Mouse (Mus musculus) intestine, embryonic 16.5 days (tissue): ENCODE measurements around the gene Entpd2. TPM values are rescaled to one million over a fixed set of nuclear protein-coding genes. Genes with fewer than 3 reads are reported as not detected.
A peak's percentile ranks its signal among the peaks of the same experiment; 100 is the strongest.
"Not testable (repeated sequence)": the region's sequence is repeated elsewhere in the genome, so short reads cannot be mapped to it uniquely, and the experiment has no call there.

Experiments used
- ATAC-seq: fragments of 200-750 bp; cut with Nextera tagmentation; 2 replicates; pipeline ENCODE4 v1.8.0; 2017; ENCODE audit warnings: moderate TSS enrichment, moderate library complexity
- H3K27ac ChIP-seq: fragments of 300-500 bp; sonication (generic); 2 replicates; pipeline ENCODE4 v1.5.1; 2014; ENCODE audit warnings: mild to moderate bottlenecking, low read length
- H3K27me3 ChIP-seq: fragments of 300-500 bp; sonication (generic); replicated peaks from 2 replicates; pipeline ENCODE4 v1.6.1; 2014; ENCODE audit warnings: low read length, control low read depth, mixed read lengths; ENCODE audit not compliant: control insufficient read depth, insufficient read depth
- H3K36me3 ChIP-seq: fragments of 300-500 bp; sonication (generic); 2 replicates; pipeline ENCODE4 v1.6.1; 2014; ENCODE audit warnings: low read length, control low read depth; ENCODE audit not compliant: control insufficient read depth, insufficient read depth
- H3K4me1 ChIP-seq: fragments of 300-500 bp; sonication (generic); 2 replicates; pipeline ENCODE4 v1.6.1; 2014; ENCODE audit warnings: low read length, control low read depth, mixed read lengths; ENCODE audit not compliant: control insufficient read depth, insufficient read depth
- H3K4me2 ChIP-seq: fragments of 300-500 bp; sonication (generic); 2 replicates; pipeline ENCODE4 v1.6.1; 2014; ENCODE audit warnings: low read depth, low read length, control low read depth
- H3K4me3 ChIP-seq: fragments of 300-500 bp; sonication (generic); 2 replicates; pipeline ENCODE4 v1.5.1; 2014; ENCODE audit warnings: mild to moderate bottlenecking, low read length
- H3K9ac ChIP-seq: fragments of 300-500 bp; sonication (generic); 2 replicates; pipeline ENCODE4 v1.6.1; 2014; ENCODE audit warnings: low read depth, low read length
- H3K9me3 ChIP-seq: fragments of 300-500 bp; sonication (generic); 2 replicates; pipeline ENCODE4 v1.6.1; 2016; ENCODE audit warnings: low read length, control low read depth; ENCODE audit not compliant: control insufficient read depth
- WGBS: fragments of 180-500 bp; shearing (Covaris S2); extraction: QIAGEN DNeasy Blood & Tissue Kit; methylation state at CpG from one replicate; pipeline ENCODE4 v1.1.7; 2014; 5-methylcytosine and 5-hydroxymethylcytosine counted together
- polyA plus RNA-seq: library from polyadenylated mRNA; unstranded; fragments of >200 nt; fragmentation: Nextera tagmentation; extraction: Ambion mirVana; gene quantifications from 2 replicates; pipeline ENCODE4 v1.2.1, GENCODE M21; 2015

The Entpd2 gene
- polyA plus RNA-seq, 1 experiment from 2014 or later, result 23.7 TPM

DNA sequence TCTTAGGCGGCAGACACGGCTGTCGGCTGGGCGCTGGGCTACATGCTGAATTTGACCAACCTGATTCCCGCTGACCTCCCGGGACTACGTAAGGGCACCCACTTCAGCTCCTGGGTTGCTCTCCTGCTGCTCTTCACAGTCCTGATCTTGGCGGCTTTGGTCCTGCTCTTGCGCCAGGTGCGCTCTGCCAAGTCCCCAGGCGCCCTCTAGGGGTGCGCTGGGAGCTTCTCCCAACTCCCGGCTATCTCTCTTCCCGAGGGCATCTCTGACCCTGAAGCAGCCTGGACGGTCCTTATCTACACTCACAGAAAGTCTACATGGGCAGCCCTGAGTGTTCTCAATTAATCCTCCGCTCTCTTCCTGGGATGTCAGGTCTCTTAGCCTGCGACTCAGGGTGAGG, 5.1 kb downstream of the Entpd2 start:
- peaks cover 35% of the 10 kb centered on the region; the same call in 1 of the 2 replicates for H3K27me3 ChIP-seq
- 5% methylated on average over 17 of the region's 17 CpGs for WGBS
- no peak overlapping the region for H3K9ac ChIP-seq
- H3K9me3 ChIP-seq, result no peaks in the 10 kb centered on the region
- no peaks in the 10 kb centered on the region for H3K36me3 ChIP-seq
- H3K4me2 ChIP-seq, result peak overlapping the region; percentile 39
- ATAC-seq, result no peak
- no peak overlapping the region for H3K27ac ChIP-seq
- peaks cover 15% of the 10 kb centered on the region; the same call in 1 of the 2 replicates for H3K4me1 ChIP-seq
- peak overlapping the region; percentile 10; the same call in 1 of the 2 replicates for H3K4me3 ChIP-seq

DNA sequence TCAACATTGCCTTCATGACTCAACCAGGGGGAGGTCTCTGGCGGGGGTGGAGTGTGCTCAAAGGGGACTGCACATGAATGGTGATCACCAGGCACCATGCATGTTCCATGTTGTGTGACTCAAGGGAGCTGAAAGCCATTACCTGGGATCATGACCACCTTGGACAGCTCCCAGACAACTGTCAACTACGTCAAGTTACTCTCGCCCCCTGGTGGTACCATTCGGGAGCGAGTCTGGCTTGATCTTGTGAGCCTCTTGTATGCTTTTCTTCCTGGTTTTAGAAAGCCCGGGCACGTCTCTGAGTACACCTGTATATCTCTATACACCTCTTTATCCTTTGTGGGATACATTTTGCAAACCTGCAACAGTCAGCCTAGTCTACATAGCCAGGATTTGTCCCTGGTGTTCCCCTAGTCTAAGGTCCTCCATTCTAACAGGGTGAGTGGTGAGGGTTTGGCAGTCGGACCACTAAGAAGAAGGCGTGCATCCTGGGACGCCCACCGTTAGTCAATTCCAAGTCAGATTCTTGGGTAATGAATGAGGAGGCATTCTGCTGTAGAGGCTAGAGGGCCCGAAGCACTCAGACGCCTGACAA, 6.8 kb downstream of the Entpd2 start:
- Histone ChIP-seq H3K4me3 (peak overlapping the region; percentile 69), H3K27ac (no peak overlapping the region), H3K27me3 (peaks cover 26% of the 10 kb centered on the region; the same call in 1 of the 2 replicates), H3K9ac (peak overlapping the region; percentile 69), H3K4me2 (peak overlapping the region; percentile 83), H3K4me1 (peaks cover 10% of the 10 kb centered on the region; the same call in 1 of the 2 replicates), H3K36me3 (no peaks in the 10 kb centered on the region), H3K9me3 (no peaks in the 10 kb centered on the region)
- WGBS, result 0% methylated on average over 13 of the region's 13 CpGs
- peak; percentile 54 for ATAC-seq

DNA sequence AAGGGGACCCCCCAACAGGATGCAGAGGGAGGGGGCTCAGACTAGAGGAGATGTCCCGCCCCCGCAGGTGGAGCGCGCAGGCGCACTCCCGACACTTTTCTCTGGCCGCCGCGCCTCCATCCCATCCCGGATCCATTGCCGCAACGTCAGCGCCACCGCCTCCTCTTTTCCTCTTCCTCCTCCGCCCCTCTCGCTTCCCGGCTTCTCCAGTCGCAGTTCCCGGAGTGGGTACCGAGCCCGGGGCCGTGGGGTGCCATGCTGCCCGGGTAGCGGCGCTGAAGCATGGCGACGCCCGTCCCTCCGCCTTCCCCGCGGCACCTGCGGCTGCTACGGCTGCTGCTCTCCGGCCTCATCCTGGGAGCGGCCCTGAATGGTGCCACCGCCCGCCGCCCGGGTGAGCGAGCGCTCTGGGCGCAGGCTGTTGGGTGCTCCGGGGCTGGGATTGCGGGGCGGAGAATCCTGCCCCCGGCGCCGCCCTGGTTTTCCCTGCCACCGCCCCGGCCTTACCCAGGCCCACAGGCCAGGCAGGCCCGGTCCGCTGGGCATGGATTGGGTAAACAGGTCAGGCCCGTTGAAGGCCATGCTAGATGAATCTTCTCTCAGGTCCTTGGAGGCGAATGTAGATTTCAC, 7.4 kb downstream of the Entpd2 start:
- WGBS, result under 1% methylated on average over 54 of the region's 54 CpGs
- Histone ChIP-seq H3K27me3 (peaks cover 24% of the 10 kb centered on the region; the same call in 1 of the 2 replicates), H3K27ac (peak overlapping the region; percentile 63; the same call in 1 of the 2 replicates), H3K4me3 (peak overlapping the region; percentile 69), H3K36me3 (no peaks in the 10 kb centered on the region), H3K4me1 (peaks cover 10% of the 10 kb centered on the region; the same call in 1 of the 2 replicates), H3K9ac (peak overlapping the region; percentile 69), H3K9me3 (no peaks in the 10 kb centered on the region), H3K4me2 (peak overlapping the region; percentile 83)
- ATAC-seq, result peak; percentile 76

DNA sequence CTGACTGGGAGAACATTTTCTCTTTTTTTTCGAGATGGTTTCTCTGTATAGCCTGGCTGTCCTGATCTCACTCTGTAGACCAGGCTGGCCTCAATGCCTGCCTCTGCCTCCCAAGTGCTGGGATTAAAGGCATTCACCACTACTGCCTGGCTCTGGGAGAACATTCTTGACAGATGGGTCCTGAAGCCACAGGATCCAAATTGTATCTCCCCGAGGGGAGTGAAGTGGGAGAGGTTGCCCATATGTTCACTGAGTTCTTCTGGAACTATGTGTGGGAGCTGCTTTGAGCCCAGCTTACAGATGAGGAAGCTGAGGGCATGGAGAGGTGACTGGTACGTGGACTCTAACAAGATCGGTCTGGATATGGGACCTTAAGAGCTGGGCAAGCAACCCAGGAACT, 8.3 kb downstream of the Entpd2 start:
- peaks cover 10% of the 10 kb centered on the region; the same call in 1 of the 2 replicates for H3K4me1 ChIP-seq
- H3K27me3 ChIP-seq, result peaks cover 24% of the 10 kb centered on the region; the same call in 1 of the 2 replicates
- H3K27ac ChIP-seq, result no peak overlapping the region
- no peak overlapping the region for H3K4me2 ChIP-seq
- 88% methylated on average over 4 of the region's 4 CpGs for WGBS
- H3K4me3 ChIP-seq, result no peak overlapping the region
- no peaks in the 10 kb centered on the region for H3K9me3 ChIP-seq
- ATAC-seq, result no peak
- no peak overlapping the region; the same call in 1 of the 2 replicates for H3K9ac ChIP-seq
- H3K36me3 ChIP-seq, result no peaks in the 10 kb centered on the region

DNA sequence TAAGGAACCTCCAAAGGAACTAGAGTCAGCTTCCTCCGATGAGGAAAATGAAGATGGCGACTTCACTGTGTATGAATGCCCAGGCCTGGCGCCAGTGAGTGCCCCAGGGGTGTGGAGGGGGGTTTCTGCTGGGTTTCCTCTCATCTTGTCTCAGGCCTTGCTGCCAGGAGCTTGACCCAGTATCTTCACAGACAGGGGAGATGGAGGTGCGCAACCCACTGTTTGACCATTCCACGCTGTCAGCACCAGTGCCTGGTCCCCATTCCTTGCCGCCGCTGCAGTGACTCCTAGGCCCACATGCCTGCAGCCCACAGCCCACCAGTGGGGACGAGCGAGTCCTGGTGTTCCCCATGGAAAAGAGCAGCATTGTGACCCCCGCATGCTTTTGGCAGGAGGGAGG, 13.2 kb downstream of the Entpd2 start:
- Histone ChIP-seq H3K4me1 (no peaks in the 10 kb centered on the region), H3K36me3 (no peaks in the 10 kb centered on the region), H3K27me3 (peaks cover 4% of the 10 kb centered on the region; the same call in 1 of the 2 replicates), H3K27ac (no peak overlapping the region), H3K4me3 (no peak overlapping the region), H3K9ac (no peak overlapping the region), H3K4me2 (no peak overlapping the region), H3K9me3 (no peaks in the 10 kb centered on the region)
- ATAC-seq, result no peak
- 89% methylated on average over 10 of the region's 10 CpGs for WGBS

GRCm38 (mm10) chr2:25413436-25413835, 17.8 kb downstream of the Entpd2 start:
- not testable (repeated sequence) for H3K9ac ChIP-seq, H3K27me3 ChIP-seq, H3K36me3 ChIP-seq, H3K4me2 ChIP-seq, H3K4me1 ChIP-seq, H3K27ac ChIP-seq, H3K9me3 ChIP-seq, H3K4me3 ChIP-seq, ATAC-seq

- no peak for ATAC-seq
- Histone ChIP-seq H3K9me3 (no peaks in the 10 kb centered on the region), H3K4me1 (no peaks in the 10 kb centered on the region), H3K27ac (no peak overlapping the region), H3K9ac (no peak overlapping the region), H3K36me3 (no peaks in the 10 kb centered on the region), H3K4me2 (no peak overlapping the region), H3K27me3 (no peaks in the 10 kb centered on the region), H3K4me3 (no peak overlapping the region)
- 30% methylated on average over 3 of the region's 3 CpGs for WGBS
Measured at GRCm38 (mm10) chr2:25417426-25417825, 21.8 kb downstream of the Entpd2 start.

DNA sequence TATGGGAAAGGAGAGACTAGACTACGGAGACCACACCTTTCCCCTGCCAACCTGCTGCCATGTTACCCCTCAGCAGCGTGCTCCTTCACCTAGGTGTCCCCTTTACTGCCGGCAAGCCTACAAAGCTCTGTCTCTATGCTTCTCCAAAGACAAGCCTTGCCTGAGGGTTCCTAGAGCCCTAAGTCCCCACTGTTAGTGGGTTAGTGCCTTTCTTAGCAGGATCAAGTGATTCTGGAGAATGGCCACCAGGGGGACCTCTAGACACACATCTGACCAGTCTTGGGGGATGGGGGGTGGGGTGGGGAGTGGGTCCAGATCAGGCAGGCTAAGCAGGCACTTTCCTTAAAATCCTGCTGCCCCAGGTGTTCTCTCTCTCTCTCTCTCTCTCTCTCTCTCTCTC, 26.2 kb downstream of the Entpd2 start:
- Histone ChIP-seq H3K4me3 (no peak overlapping the region), H3K27ac (no peak overlapping the region), H3K9ac (no peak overlapping the region), H3K4me2 (no peak overlapping the region), H3K36me3 (no peaks in the 10 kb centered on the region), H3K4me1 (no peaks in the 10 kb centered on the region; the same call in 1 of the 2 replicates), H3K9me3 (no peaks in the 10 kb centered on the region), H3K27me3 (peaks cover 12% of the 10 kb centered on the region; the same call in 1 of the 2 replicates)
- ATAC-seq, result no peak; the same call in 1 of the 2 replicates
- WGBS, result 27% methylated on average over 3 of the region's 3 CpGs

GRCm38 (mm10) chr2:25422587-25423410, 27.1 kb downstream of the Entpd2 start, which contains the start of gene Fut7:
Gene Fut7, plus strand, starts transcription at chr2:25423267.
- H3K27me3 ChIP-seq, result peaks cover 12% of the 10 kb centered on the region; the same call in 1 of the 2 replicates
- 0 out of 2 replicates have a peak within 1 kb of the TSS, but pooled peaks have one; percentile 7 for H3K9ac ChIP-seq
- no peaks in the 10 kb centered on the region; the same call in 1 of the 2 replicates for H3K4me1 ChIP-seq
- 62% methylated on average over 17 of the region's 17 CpGs for WGBS
- no peak within 1 kb of the TSS for H3K27ac ChIP-seq
- no peak within 1 kb of the TSS for H3K4me3 ChIP-seq
- no peak within 1 kb of the TSS for H3K4me2 ChIP-seq
- H3K36me3 ChIP-seq, result no peaks in the 10 kb centered on the region
- ATAC-seq, result 0 out of 2 replicates have a peak, but pooled peaks have one; percentile 23
- H3K9me3 ChIP-seq, result no peaks in the 10 kb centered on the region
